Mouse (Mus musculus): ENCODE results near the gene Nt5m. TPM values are rescaled to one million over a fixed set of nuclear protein-coding genes. Genes with fewer than 3 reads are reported as not detected.

Gene Nt5m
- polyA plus RNA-seq, 2 experiments: 8.9 to 10.6 TPM

DNA sequence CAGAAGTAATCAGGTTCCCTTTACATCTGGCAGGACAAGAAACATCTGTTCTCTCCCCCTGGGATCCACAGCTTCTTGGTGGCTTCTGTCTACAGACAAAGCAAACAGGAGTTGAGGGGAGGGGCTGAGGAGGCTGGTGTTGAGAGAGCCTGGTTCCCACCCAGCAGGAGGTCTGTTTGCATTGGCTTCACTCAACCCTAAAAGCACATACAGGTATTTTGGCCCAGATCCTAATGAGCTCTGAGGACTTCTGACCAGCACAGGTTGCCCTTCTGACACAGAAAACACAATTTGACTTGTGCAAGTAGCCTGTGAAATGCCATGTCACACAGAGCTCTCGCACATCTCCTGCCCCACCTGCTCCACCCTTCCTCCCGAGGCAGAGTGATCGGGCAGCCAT lies 69.2 kb downstream of the Nt5m start:
- no peak overlapping the region for H3K4me2 ChIP-seq (ENCODE audit: low read depth)
- no peak overlapping the region for H3K9ac ChIP-seq (replicated peaks)
- no peaks in the 10 kb centered on the region for H3K9me3 ChIP-seq (ENCODE audit: control insufficient read depth, low read length)
- H3K36me3 ChIP-seq (replicated peaks; ENCODE audit: control insufficient read depth, insufficient read depth, low read depth): no peaks in the 10 kb centered on the region
- no peak for TF ChIP-seq EP300 (IDR thresholded peaks at IDR 0.05; ENCODE audit: low read depth)
- TF ChIP-seq CTCF (IDR thresholded peaks at IDR 0.05; ENCODE audit: low read depth): no peak
- peaks cover 0 to 11% of the 10 kb centered on the region in 2 experiments; a peak in 2 of 4 replicates for H3K4me1 ChIP-seq (replicated peaks; ENCODE audit: control insufficient read depth in 2 of 2, insufficient read depth in 2 of 2, low read length in 1 of 2)
- no peaks in the 10 kb centered on the region for H3K27me3 ChIP-seq (ENCODE audit: control insufficient read depth, insufficient read depth, low read length)
- no peak overlapping the region for H3K27ac ChIP-seq
- no peak overlapping the region for H3K4me3 ChIP-seq (ENCODE audit: insufficient read depth in 1 of 2, low read depth in 2 of 2, low read length in 2 of 2)
- DNase-seq (ENCODE audit: low read depth in 3 of 3, low spot score in 3 of 3): no peak
- 29% methylated on average over 3 of the region's 3 CpGs for WGBS (ENCODE audit: insufficient replicate concordance)
- no peak for ATAC-seq (ENCODE audit: insufficient read depth)

DNA sequence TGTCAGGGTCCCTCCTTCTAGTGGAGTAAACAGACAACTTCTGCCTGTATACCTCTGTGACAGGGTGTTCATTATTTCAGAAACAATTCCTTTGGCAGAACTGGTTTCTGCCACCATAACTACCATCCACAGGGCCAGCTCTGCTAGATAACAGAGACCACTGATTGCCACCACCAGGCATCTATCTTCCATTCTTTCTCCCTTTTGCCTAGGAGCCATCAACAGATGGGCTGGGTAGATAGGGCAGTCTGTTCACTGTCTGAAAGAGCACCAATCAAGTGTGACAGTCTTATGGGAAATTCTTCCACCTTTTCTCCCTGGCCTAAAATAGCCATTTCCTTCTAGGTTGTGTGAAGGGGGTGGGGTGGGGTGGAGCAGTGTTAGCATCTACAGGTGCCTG lies 71.3 kb downstream of the Nt5m start:
- TF ChIP-seq CTCF (IDR thresholded peaks at IDR 0.05; ENCODE audit: low read depth) (no peak), EP300 (IDR thresholded peaks at IDR 0.05; ENCODE audit: low read depth) (no peak)
- DNase-seq (ENCODE audit: low read depth in 3 of 3, low spot score in 3 of 3) (no peak), ATAC-seq (ENCODE audit: insufficient read depth) (peak; percentile 35; the same call in 1 of the 2 replicates)
- Histone ChIP-seq H3K4me1 (replicated peaks; ENCODE audit: control insufficient read depth in 2 of 2, insufficient read depth in 2 of 2, low read length in 1 of 2) (peaks cover 0 to 11% of the 10 kb centered on the region in 2 experiments; a peak in 2 of 4 replicates), H3K4me2 (ENCODE audit: low read depth) (no peak overlapping the region), H3K9me3 (ENCODE audit: control insufficient read depth, low read length) (no peaks in the 10 kb centered on the region), H3K36me3 (replicated peaks; ENCODE audit: control insufficient read depth, insufficient read depth, low read depth) (no peaks in the 10 kb centered on the region), H3K4me3 (ENCODE audit: insufficient read depth in 1 of 2, low read depth in 2 of 2, low read length in 2 of 2) (no peak overlapping the region), H3K27ac (no peak overlapping the region), H3K9ac (replicated peaks) (no peak overlapping the region), H3K27me3 (ENCODE audit: control insufficient read depth, insufficient read depth, low read length) (no peaks in the 10 kb centered on the region)

DNA sequence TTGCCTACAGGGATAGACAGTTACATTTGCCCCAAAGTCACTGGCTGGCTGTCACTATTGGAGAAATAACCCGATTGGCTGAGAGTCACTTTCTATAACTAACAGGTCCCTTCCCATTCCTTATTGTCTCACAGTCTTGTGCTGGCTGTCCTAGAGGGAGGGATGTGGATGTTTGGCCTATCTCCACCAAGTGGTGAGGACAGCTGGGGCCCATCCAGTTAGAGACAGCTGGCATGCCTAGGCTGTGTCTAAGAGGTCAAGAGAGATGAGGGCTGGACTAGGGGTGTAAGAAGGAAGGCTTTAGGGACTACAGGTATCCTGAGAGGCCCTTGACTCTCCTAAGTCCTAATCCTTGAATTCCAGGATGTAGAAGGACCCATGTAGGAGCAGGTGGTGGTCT lies 72.3 kb downstream of the Nt5m start:
- no peak overlapping the region for H3K27ac ChIP-seq
- no peaks in the 10 kb centered on the region for H3K9me3 ChIP-seq (ENCODE audit: control insufficient read depth, low read length)
- TF ChIP-seq EP300 (IDR thresholded peaks at IDR 0.05; ENCODE audit: low read depth): no peak
- no peak for TF ChIP-seq CTCF (IDR thresholded peaks at IDR 0.05; ENCODE audit: low read depth)
- H3K4me2 ChIP-seq (ENCODE audit: low read depth): no peak overlapping the region
- no peaks in the 10 kb centered on the region for H3K36me3 ChIP-seq (replicated peaks; ENCODE audit: control insufficient read depth, insufficient read depth, low read depth)
- ATAC-seq (ENCODE audit: insufficient read depth) (no peak), DNase-seq (ENCODE audit: low read depth in 3 of 3, low spot score in 3 of 3) (no peak)
- H3K27me3 ChIP-seq (ENCODE audit: control insufficient read depth, insufficient read depth, low read length): no peaks in the 10 kb centered on the region
- peaks cover 0 to 11% of the 10 kb centered on the region in 2 experiments; a peak in 2 of 4 replicates for H3K4me1 ChIP-seq (replicated peaks; ENCODE audit: control insufficient read depth in 2 of 2, insufficient read depth in 2 of 2, low read length in 1 of 2)
- 44% methylated on average over 1 of the region's 1 CpGs for WGBS (ENCODE audit: insufficient replicate concordance)
- H3K9ac ChIP-seq (replicated peaks): no peak overlapping the region
- H3K4me3 ChIP-seq (ENCODE audit: insufficient read depth in 1 of 2, low read depth in 2 of 2, low read length in 2 of 2): no peak overlapping the region

DNA sequence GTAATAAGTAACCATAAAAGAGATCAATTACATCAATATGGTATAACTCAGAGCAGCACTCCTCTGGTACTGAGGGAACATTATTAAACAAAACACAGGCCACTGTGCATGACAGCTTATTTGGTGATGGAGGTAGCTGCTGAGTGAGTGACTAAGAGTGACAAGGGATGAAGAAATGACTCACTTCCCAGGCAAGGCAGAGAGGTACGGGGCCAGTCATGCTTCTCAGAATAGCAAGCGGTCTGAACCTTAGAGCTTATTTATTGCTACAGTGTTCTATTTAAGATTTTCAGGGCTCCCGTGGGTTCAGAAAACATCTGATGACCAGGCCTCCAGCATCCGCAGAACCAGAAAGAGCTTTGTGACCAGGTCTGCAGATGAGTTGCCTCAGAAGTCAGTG lies 74.5 kb downstream of the Nt5m start:
- ATAC-seq (ENCODE audit: insufficient read depth): no peak
- TF ChIP-seq CTCF (IDR thresholded peaks at IDR 0.05; ENCODE audit: low read depth) (no peak), EP300 (IDR thresholded peaks at IDR 0.05; ENCODE audit: low read depth) (no peak)
- DNase-seq (ENCODE audit: low read depth in 3 of 3, low spot score in 3 of 3): no peak
- H3K9me3 ChIP-seq (ENCODE audit: control insufficient read depth, low read length): no peaks in the 10 kb centered on the region
- H3K9ac ChIP-seq (replicated peaks): no peak overlapping the region
- no peaks in the 10 kb centered on the region for H3K36me3 ChIP-seq (replicated peaks; ENCODE audit: control insufficient read depth, insufficient read depth, low read depth)
- H3K4me1 ChIP-seq (replicated peaks; ENCODE audit: control insufficient read depth in 2 of 2, insufficient read depth in 2 of 2, low read length in 1 of 2): peaks cover 0 to 15% of the 10 kb centered on the region in 2 experiments; a peak in 3 of 4 replicates
- H3K27ac ChIP-seq: no peak overlapping the region
- no peaks in the 10 kb centered on the region for H3K27me3 ChIP-seq (ENCODE audit: control insufficient read depth, insufficient read depth, low read length)
- no peak overlapping the region for H3K4me2 ChIP-seq (ENCODE audit: low read depth)
- 69% methylated on average over 4 of the region's 4 CpGs for WGBS (ENCODE audit: insufficient replicate concordance)
- H3K4me3 ChIP-seq (ENCODE audit: insufficient read depth in 1 of 2, low read depth in 2 of 2, low read length in 2 of 2): no peak overlapping the region

DNA sequence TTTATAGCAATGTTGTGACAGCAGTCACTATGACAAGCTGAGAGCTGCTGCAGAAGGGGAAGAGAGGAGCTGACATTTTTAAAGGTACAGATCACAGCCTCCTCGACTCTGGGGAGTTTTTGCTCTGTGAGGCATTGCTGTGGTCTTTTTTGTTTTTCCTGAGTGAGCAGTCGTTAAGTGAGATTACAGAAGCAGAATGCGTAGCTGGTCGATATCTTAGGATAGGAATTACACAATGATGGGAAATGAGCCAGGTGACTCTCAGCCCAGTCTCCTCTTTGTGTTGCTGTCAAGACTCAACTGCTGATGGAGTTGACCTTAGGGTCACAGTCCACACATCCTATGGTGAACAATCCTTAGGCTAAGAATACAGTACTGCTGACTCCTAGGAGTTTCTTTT lies 78.8 kb downstream of the Nt5m start:
- WGBS (ENCODE audit: insufficient replicate concordance): 11% methylated on average over 4 of the region's 4 CpGs
- DNase-seq (ENCODE audit: low read depth in 3 of 3, low spot score in 3 of 3): no peak
- Histone ChIP-seq H3K4me3 (ENCODE audit: insufficient read depth in 1 of 2, low read depth in 2 of 2, low read length in 2 of 2) (no peak overlapping the region), H3K4me2 (ENCODE audit: low read depth) (no peak overlapping the region), H3K36me3 (replicated peaks; ENCODE audit: control insufficient read depth, insufficient read depth, low read depth) (no peaks in the 10 kb centered on the region), H3K9me3 (ENCODE audit: control insufficient read depth, low read length) (no peaks in the 10 kb centered on the region), H3K27me3 (ENCODE audit: control insufficient read depth, insufficient read depth, low read length) (no peaks in the 10 kb centered on the region), H3K4me1 (replicated peaks; ENCODE audit: control insufficient read depth in 2 of 2, insufficient read depth in 2 of 2, low read length in 1 of 2) (peaks cover 20 to 32% of the 10 kb centered on the region in 2 experiments), H3K27ac (no peak overlapping the region), H3K9ac (replicated peaks) (no peak overlapping the region)
- no peak for ATAC-seq (ENCODE audit: insufficient read depth)
- TF ChIP-seq EP300 (IDR thresholded peaks at IDR 0.05; ENCODE audit: low read depth) (no peak), CTCF (IDR thresholded peaks at IDR 0.05; ENCODE audit: low read depth) (no peak)

Measured in liver, embryonic 14.5 days (tissue).